Mouse (Mus musculus) left cerebral cortex, postnatal 36 days (tissue): ENCODE data around the gene Ankrd34c. TPM values are rescaled to one million over a fixed set of nuclear protein-coding genes. Genes with fewer than 3 reads are reported as not detected.

Source experiments
- DNase-seq, 2 experiments: peaks; one replicate each; pipeline ENCODE4 v3.0.0; 2021 to 2022; ENCODE audit warnings: low spot score in 2 of 2, mixed read lengths in 1 of 2
- intact Hi-C: fragments of 180-260 bp; cut with DNase I; formaldehyde crosslinking; loops from one replicate; pipeline ENCODE4 v1.15.1; 2025
- total RNA-seq, 2 experiments: library from RNA; stranded (reverse); gene quantifications; 2 replicates each; pipeline ENCODE4 v1.2.3; 2021

Ankrd34c gene
- total RNA-seq = 10 to 100 TPM; 11.2 to 12.7 TPM

DNA sequence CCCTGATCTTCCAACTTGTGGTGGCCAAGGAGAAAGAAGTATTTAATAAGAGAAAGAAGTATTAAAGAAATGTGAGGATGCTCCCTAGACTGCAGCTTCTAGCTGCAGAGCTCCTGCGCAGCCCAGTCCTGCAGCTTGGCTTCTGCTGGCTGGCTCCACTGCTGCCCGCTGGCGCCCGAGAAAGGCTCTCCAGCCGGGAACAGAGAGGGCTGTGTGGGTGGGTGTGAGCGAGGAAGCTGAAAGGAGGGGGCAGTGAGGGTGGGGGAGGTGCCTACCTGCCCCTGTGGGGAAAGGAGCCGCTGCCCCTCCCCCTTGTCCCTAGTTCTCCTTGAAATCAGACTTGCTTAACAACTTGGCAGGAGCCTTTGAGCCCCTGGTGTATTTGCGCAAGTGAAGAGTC, at the start of gene Ankrd34c:
Gene Ankrd34c, minus strand, starts transcription at position 181 of the 400 bp plus-strand sequence.
- DNase-seq = peak; percentile 64 to 71
- intact Hi-C loops = loop anchor here (10.0 kb wide), 1 partner anchor 57 kb away; no protein-coding TSS in a partner anchor

DNA sequence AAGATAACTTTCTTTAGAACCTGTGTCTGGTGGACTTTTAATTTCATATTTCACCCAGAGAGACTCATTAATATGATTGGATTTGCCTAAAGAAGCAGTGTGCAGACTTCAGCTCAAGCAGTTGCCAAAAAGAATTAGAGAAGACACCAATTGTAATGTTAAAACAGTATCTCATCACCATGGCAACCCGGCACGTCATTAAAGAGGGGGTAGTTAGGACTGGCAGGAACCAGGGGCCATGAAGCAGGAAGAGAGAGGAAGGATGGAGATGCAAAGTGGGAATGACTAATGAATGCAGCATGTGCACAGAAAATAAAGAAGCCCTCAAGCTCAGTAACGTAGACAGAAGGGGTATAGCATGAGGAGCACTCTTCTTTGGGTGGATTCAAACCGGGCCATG, 49.3 kb upstream of the Ankrd34c start:
- intact Hi-C loops = no loop called here
- no peak for DNase-seq

DNA sequence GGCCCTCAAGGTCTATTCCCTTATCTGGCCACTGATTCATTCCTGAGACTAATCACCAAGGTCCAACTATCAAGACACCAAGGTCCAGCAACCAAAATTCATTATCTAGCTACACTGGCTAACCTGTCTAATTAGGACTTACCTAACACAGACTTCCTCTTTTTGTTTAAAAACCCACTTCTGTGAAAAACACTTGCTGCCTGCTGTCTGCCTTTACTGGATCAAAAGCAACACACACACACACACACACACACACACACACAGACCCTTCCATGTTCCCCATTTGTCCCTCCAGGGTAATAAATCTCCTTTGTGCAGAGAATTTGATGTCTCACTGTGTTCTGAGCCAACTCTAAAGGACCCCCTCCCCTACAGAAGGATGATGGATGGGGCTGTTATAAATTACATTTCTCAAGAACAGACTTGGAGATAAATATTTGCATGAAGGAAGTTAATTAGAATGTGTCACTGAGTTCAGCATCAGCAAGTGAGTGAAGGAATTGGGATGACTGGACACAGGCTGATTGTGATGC, 43.2 kb upstream of the Ankrd34c start:
- intact Hi-C loops = no loop called here
- DNase-seq = no peak

DNA sequence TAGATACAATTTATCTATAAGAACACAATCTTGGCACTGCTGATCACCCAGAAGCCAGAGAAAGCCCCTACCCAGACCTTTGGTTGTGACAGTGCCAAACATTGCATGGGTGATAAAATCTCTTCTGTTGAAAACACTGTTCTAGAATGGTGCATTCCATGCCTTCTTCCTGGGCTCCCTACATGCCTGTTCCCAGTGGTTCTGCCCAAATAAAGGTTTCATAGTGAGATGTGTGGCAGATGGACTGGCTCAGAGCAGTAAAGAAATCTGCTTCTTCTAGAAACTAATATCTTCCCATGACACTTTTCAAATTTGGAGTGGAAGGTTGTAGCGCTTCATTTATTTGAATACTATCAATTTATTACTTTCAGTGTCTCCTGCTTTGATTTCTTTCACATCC, 41.0 kb upstream of the Ankrd34c start:
- DNase-seq = no peak
- intact Hi-C loops = no loop called here

DNA sequence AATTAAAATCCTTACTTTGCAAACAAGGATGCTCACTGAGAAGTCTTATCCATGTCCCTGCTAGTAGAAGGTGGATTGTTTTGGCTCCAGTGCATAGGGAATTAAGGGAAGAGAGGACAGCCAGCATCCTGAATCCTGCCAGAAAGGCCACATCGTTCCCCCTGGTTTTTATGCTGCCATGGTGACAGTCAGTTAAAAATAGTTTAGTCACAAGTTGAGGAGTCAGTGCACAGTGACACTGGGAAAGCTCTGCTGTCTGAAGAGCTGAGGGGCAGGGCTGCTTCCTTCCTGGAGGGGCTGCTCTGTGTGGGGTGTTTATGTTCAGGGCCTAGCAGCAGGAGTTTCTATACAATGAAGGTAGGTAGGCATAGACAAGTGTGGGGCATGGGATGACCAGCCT, 32.9 kb upstream of the Ankrd34c start:
- DNase-seq = no peak
- intact Hi-C loops = no loop called here

DNA sequence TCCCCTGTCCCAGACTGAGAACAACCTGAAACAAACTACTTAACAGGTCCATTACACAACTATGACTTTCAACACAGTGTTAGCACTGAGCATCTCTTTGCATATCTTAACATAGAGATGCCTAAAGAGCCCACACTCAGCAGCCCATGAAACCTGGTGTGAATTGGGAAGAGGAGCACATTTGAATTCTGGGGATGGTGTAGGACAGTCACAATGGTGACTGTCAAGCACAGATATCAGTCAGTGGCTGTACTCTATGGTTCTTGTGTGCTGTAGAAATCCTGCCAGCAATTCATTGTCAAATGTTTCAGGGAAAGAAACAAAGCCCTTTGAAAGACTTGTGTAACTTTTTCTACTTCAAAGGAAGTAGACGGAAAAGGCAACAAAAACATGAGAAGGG, 23.7 kb upstream of the Ankrd34c start:
- no peak for DNase-seq

DNA sequence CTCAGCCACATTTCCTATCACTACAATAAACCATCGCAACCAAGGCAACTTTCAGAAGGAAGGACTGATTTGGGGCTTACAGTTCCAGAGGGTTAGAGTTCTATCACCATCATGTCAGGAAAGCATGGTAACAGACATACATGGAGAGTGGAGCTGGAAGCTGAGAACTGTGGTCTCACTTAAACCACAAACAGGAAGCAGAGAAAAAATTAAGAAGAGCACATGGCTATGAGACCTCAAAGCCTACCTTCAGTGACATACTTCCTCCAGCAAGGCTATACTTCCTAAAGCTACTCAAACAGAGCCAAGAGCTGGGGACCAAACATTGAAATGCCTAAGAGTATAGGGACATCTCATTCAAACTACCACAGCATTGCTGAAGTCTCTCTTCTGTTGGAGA, 20.3 kb upstream of the Ankrd34c start:
- intact Hi-C loops = loop anchor here (5.0 kb wide), 1 partner anchor 34 kb away; no protein-coding TSS in a partner anchor
- DNase-seq = no peak

More for the DNA sequence above, 23.7 kb upstream of the Ankrd34c start:
- intact Hi-C loops = no loop called here

DNA sequence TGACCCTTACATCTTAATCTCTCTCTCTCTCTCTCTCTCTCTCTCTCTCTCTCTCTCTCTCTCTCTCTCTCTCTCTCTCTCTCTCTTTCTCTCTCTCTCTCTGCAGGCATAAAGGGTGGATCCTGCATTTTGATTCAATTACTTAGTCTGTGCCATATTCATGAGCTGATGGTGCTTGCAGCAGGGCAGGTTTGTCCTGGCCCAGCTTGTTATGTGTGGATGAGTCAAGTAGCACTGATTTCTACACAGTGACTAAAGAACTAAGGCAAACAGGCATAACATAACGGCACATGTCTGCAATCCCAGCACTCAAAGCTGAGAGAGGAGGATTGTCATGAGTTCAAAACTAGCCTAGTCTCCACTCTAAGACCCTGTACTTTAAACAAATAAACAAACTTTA, 19.9 kb upstream of the Ankrd34c start:
- intact Hi-C loops = loop anchor here (5.0 kb wide), 1 partner anchor 34 kb away; no protein-coding TSS in a partner anchor
- no peak for DNase-seq

DNA sequence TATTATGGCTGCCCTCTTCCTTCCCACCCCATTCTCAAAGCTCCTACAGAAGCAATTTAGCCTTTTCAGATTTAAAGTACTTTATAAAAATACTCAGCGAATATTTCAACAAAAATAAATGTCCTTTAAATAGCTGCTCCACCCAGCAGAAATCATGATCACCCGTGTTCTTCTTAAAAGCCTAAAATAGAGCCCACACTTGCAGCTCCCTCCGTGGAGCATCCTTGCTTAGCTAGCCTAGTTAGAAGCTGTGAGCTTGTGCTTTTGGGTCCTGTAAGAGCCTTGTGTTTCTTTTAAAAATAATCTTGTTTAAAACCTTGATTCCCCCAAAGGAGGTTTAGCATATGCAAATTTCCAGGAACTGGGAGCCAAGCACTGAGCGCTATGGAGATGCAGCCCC, 19.3 kb upstream of the Ankrd34c start:
- peak; percentile 19 to 37 for DNase-seq
- intact Hi-C loops = loop anchor here (5.0 kb wide), 1 partner anchor 35 kb away; no protein-coding TSS in a partner anchor

DNA sequence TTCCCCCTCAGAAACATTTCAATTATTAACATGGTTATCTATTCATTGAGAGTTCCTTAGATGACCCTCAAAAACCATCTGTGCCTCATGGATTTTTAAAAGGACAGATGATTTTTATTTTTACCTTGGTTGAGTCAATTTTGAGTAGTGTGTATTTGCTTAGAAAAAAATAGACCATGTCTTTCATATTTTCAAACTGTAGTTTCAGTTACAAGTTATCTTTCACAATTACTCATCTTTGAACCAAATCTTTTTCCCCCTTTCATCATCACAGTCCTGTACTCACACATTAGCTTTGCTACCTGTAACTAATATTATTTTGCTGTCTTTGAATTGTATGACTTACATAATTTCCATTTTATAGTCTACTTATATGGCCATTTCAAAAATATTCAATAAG, 1.8 kb upstream of the Ankrd34c start:
- intact Hi-C loops = no loop called here
- no peak for DNase-seq

DNA sequence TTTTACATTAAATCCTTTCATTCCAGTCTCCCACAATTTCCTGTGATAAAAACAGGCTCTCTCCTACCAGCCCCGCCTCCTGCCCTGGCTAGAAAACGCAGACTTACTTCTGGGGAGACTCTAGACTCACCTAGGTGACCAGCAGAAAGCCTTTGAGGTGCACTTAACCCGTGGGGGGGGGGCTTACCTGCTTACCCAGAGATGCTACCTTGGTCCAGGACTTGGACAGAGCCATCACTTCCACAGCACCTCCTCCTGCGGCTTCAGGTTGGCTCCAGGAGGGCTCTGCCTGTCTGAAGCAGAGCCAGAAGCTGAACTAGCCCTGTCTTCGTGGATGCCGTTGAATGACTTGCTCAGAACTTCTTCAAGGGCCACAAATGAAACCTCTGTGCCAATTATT, 387 bp downstream of the Ankrd34c start:
- DNase-seq = peak in 1 of 2 experiments; percentile 49
- intact Hi-C loops = loop anchor here (10.0 kb wide), 1 partner anchor 57 kb away; no protein-coding TSS in a partner anchor

DNA sequence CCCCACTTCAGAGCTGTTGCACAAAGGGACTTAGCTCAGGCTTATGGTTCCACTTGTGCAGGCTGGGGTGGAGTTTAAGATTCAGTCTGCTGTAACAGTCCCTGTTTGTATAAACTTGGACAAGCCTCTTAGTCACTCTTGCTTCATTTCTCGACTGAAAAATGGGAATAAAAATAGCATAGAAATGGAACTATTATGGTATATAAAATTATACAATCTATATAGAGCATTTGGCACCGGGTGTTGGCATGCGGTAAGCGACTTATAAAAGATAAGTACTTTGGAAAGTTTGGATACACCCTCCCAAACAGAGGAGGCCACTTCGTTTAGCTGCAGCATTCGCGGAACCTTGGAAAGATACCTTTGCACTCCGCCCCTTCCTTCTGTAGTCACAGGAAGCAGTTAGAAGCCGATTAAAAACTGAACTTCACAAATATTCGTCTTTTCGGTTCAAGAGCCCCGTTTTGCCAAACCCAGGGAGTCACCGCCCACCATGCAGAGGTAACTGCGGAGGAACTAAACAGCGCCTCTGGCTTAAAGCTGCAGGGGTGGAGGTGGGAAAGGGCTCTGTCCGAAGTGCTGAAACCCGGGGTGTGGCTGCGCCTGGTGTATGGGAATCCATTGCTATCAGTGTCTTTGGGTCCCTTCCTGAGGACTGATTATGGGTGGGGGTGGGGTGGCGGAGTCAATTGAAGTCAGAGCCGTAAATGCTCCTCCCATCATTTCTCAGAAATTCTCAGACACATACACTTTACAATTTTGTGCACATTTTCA, 1.2 kb downstream of the Ankrd34c start:
- intact Hi-C loops = loop anchor here (10.0 kb wide), 1 partner anchor 58 kb away; no protein-coding TSS in a partner anchor
- peak; percentile 20 to 40 for DNase-seq

DNA sequence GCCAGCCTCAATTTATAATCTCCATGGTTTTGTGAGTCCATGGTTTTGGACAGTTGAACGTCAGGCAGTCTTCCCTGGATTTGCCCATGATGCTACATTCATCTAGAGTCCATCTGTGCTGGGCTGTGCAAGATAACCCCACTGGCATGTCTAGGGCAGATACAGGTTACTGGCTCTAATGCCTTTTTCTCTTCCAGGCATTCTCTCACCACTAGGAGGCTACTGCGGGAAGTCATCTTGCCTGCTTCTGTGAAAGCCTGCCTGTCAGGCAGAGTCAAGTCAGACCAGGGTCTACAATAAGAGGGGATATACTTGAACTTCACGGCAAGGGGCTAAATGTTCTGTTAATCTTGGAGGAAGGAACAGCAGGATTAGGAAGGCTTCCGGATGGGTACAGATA, 31.4 kb downstream of the Ankrd34c start:
- no peak for DNase-seq
- intact Hi-C loops = loop anchor here (10.0 kb wide), 1 partner anchor 268 kb away; no protein-coding TSS in a partner anchor

DNA sequence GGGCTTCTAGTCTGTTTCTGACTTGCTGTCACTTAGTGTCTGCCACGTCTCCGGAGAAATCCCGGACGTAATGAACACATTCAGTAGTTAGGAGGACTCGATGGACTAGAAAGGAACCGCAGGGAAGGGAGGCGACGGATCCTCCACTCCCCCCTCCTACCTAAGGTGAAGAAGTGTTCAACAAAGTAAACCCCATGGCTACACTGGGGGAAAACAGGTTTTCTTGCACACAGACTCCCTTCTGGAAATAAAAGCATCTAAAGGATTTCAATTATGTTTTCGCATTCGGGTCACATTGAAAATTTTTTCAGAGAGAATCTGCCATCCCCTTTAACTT, 33.1 kb downstream of the Ankrd34c start:
- intact Hi-C loops = loop anchor here (2.0 to 10.0 kb wide), 2 partner anchors 88 to 270 kb away; no protein-coding TSS in a partner anchor
- DNase-seq = no peak

DNA sequence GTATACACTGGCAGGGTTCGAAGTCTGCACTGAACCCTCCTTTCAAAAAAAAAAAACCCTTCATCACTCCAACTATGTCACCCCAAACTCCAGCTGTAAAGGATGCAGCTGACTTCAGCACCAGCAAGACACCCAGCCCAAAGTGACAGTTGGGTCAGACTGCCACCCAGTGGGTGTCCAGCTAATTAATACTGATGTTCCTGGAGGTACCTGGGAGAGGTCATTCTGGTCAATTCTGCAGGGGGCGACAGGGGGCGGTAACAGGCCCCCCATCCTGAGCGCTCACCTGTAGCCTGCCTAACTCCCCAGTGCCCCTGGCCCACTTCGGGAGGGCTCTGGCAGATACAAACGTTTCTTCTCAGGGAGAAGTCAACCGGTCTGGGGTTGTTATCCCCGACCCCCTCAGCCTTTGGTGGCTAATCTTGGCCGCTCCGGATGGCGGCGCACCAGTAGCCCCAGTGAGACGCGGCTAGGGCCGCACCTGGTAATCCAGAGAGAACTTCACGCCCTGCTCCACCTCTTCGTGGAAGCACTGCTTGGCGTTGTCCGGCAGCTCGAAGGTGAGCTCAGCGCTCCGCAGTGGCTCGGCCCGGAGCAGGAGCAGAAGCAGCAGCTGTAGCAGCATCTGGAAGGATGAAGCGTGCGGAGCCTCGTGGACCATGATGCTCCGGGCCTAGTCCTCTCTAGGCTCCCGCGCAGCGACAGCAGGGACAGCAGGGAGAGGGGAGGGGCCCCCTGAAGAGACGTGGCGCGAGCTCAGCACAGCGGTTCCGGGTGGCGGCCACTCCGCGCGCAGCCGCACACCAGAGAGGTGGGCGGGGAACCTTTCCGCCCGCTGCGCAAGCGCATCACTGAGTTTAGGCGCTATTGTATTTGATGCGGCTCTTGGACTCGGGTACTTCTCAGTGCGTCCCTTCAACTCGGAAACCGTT, 33.7 kb downstream of the Ankrd34c start, which contains the start of gene Tmed3:
Gene Tmed3, minus strand, starts transcription at position 804 of the 932 bp plus-strand sequence.
- intact Hi-C loops = loop anchor here (2.0 to 10.0 kb wide), 2 partner anchors 88 to 270 kb away; no protein-coding TSS in a partner anchor
- peak; percentile 93 to 95 for DNase-seq

DNA sequence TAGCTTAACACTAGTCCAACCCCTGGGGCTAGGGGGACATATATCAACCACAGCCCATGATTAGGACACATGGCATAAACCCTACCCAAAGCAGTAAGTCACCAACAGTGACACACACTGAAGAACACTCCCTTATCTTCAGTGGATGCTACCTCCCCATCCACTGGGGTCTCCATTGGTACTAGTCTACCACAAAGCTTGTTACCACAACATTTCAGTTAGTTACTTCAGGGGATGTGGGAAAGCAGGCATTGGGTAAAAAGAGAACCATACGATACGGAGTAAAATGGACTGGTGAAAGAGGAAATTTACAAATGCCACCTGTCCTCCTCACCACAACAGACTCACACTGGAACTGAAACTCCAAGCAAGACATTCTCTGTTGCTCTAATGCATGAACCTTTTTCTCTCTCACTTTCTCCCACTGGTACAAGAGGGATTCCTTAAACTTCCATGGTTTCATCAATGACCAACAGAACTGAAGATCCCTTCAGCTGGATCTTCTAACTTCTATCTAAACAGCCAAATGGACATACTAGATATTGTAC, 37.3 kb downstream of the Ankrd34c start:
- no peak for DNase-seq

DNA sequence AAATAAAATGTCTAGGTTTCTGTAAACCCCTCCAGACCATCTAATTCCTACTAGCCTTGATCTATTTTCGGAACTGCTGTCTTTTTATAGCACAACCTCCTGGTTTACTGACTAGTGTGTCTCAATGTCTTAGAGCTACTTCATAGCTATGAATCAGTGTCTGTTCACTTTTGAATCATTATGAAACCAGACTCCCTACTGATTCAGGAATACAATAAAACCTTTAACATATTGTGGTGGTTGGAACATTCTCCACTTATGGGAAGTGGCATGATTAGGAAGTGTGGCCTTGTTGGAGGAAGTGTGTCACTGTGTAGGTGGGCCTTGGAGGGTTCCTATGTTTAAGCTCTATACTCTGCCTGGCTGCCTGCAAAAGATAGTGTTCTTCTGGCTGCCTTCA, 43.1 kb downstream of the Ankrd34c start:
- no peak for DNase-seq
- intact Hi-C loops = no loop called here

More for the DNA sequence above, 37.3 kb downstream of the Ankrd34c start:
- intact Hi-C loops = loop anchor here (10.0 kb wide), 1 partner anchor 274 kb away; no protein-coding TSS in a partner anchor

DNA sequence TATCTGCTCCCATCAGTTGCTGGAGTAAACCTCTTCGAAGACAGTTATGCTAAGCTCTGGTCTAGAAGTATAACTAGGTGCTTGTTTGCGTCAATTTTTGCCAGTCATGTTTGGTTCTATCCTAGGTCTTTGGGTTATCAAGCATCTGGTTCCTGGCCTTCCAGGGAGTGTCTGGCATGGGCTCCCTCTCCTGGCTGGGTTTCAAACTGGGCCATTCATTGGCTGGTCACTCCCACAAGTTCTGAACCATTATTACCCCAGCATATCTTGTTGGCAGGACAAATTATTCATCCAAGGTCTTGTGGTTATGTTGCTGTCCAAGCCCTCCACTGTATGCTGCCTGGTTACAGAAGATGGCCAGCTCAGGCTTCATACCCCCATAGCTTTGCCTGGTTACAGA, 44.6 kb downstream of the Ankrd34c start:
- intact Hi-C loops = no loop called here
- DNase-seq = no peak

DNA sequence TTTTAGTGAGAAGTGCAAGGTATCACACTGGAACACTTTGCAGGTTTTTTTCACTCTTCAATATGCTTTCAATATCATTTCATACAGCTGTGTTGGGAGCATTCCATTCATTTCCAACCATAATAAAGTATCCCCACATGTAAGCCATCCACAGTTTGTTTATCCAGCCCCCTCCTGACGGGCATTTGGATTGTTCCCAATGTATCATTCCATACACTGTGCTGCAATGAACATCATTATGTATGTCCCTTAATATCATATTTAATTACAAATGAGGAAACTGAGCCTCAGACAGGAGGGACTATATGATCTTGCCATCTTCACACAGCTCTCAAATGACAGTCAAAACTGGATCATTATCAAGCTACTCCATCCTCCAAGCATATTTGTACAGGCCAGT, 49.1 kb downstream of the Ankrd34c start:
- intact Hi-C loops = no loop called here
- no peak for DNase-seq
